Mouse (Mus musculus): ENCODE data around the gene Rwdd2b. TPM values are rescaled to one million over a fixed set of nuclear protein-coding genes. Genes with fewer than 3 reads are reported as not detected.

Gene Rwdd2b
- polyA plus RNA-seq, 1 experiment from 2014 or later = 5.7 TPM

DNA sequence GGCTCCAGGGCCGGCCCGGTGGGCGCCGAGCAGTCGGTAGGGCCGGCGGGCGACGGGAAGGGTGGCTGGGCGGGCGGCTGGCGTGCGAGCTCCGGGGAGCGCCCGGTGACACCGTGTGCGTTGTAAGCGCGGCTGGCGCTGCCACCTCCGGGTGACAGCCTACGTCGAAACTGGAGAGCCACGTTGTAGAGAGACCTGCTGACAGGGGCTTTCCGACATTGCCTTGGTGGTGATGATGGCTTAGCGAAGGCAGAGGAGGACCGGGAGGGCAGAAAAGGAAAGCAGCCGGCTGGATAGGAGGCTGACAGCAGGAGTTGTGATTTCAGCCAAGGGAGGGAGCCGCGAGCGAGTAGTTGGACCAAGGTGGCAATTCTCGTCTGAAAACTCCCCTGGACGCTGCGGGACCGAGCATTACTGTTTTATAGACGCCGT is 14.8 kb upstream of the Rwdd2b start:
- peak; percentile 50 for DNase-seq (ENCODE audit: low spot score)

DNA sequence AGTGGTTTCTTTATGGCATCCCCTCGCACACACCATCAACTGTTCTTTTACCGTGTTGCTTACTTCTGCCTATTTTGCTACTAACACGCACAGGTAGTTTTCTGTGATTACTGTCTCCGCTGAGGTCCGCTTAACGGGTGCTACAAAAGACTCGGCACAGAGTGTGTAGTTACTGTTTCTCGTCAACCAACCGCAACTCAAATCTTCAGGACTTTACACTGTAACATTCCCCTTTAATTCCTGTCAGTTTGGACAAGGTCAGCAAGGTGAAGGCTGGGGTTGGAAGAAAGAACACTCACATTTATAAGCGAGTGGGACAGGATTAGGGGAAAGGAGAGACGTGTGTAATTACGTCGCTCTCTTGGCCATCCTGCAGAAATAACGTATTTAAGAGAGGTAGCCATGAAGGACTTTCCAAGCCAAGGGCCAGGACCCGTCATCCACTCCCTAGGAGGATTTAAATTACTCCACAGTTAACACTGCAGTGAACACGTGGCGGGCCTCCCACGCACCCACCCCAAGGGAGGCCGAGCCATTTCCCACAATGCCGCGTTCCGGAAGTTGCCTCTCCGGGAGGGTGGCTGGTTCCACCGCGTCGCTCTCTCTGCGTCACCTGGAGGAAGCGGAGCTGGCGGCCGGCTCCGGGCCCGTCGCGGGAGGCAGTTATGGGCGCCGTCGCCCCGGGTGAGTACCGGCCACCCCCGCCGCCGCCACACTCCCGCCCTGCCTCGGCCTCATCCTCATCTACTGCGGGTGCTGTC is 14.2 kb upstream of the Rwdd2b start, which contains the start of gene Usp16:
Usp16 (plus strand) TSS at position 285 of the 761 bp plus-strand sequence.
- peak within 1 kb of the TSS; percentile 91 for H3K4me2 ChIP-seq (replicated peaks; ENCODE audit: low read depth, low read length)
- no peaks in the 10 kb centered on the region for H3K36me3 ChIP-seq (ENCODE audit: insufficient read depth, low read length)
- peak; percentile 99 for ATAC-seq
- peak within 1 kb of the TSS; percentile 88 for H3K27ac ChIP-seq (ENCODE audit: low read length)
- TF ChIP-seq EP300 (IDR thresholded peaks at IDR 0.05) (no peak), CTCF (IDR thresholded peaks at IDR 0.05) (no peak)
- peak within 1 kb of the TSS; percentile 91 for H3K4me3 ChIP-seq (ENCODE audit: low read depth, low read length)
- no peaks in the 10 kb centered on the region for H3K27me3 ChIP-seq (replicated peaks; ENCODE audit: insufficient read depth, low read length)
- no peaks in the 10 kb centered on the region for H3K9me3 ChIP-seq (ENCODE audit: low read length)
- DNase-seq (ENCODE audit: low spot score) = peak; percentile 96
- peak within 1 kb of the TSS; percentile 84 for H3K9ac ChIP-seq (replicated peaks; ENCODE audit: low read depth)
- 10% methylated on average over 38 of the region's 45 CpGs for WGBS
- H3K4me1 ChIP-seq (ENCODE audit: insufficient read depth, low read depth, low read length) = peaks cover 5% of the 10 kb centered on the region; the same call in 1 of the 2 replicates

More for the DNA sequence above, 14.8 kb upstream of the Rwdd2b start:
- Histone ChIP-seq H3K9me3 (ENCODE audit: low read length) (no peaks in the 10 kb centered on the region), H3K4me3 (ENCODE audit: low read depth, low read length) (peak overlapping the region; percentile 91), H3K27me3 (replicated peaks; ENCODE audit: insufficient read depth, low read length) (no peaks in the 10 kb centered on the region), H3K4me2 (replicated peaks; ENCODE audit: low read depth, low read length) (peak overlapping the region; percentile 91), H3K27ac (ENCODE audit: low read length) (peak overlapping the region; percentile 88), H3K4me1 (ENCODE audit: insufficient read depth, low read depth, low read length) (peaks cover 5% of the 10 kb centered on the region; the same call in 1 of the 2 replicates), H3K36me3 (ENCODE audit: insufficient read depth, low read length) (no peaks in the 10 kb centered on the region), H3K9ac (replicated peaks; ENCODE audit: low read depth) (peak overlapping the region; percentile 84)
- peak; percentile 75 for ATAC-seq
- no peak for TF ChIP-seq EP300 (IDR thresholded peaks at IDR 0.05)
- TF ChIP-seq CTCF (IDR thresholded peaks at IDR 0.05) = no peak
- WGBS = under 1% methylated on average over 38 of the region's 38 CpGs

DNA sequence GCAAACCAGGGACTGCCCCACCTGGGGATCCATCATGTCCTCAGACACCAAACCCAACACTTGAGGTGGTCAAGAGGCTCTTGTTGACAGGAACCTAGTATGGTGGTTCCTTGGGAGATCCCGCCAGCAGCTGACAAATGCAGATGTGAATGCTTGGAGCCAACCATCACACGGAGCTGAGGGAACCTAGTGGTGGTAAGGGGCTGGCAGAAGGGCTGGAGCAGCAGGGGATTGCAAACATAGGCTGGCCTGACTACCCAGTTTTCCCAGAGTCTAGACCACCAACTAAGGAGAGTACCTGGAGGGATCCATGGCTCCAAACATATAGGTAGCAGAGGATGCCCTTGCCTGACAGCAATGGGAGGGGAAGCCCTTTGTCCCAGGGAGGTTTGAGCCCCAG is 12.9 kb upstream of the Rwdd2b start:
- no peak for ATAC-seq
- Histone ChIP-seq H3K36me3 (ENCODE audit: insufficient read depth, low read length) (no peaks in the 10 kb centered on the region), H3K27ac (ENCODE audit: low read length) (no peak overlapping the region), H3K9me3 (ENCODE audit: low read length) (no peaks in the 10 kb centered on the region), H3K4me2 (replicated peaks; ENCODE audit: low read depth, low read length) (no peak overlapping the region), H3K27me3 (replicated peaks; ENCODE audit: insufficient read depth, low read length) (no peaks in the 10 kb centered on the region), H3K9ac (replicated peaks; ENCODE audit: low read depth) (no peak overlapping the region), H3K4me3 (ENCODE audit: low read depth, low read length) (no peak overlapping the region), H3K4me1 (ENCODE audit: insufficient read depth, low read depth, low read length) (peaks cover 5% of the 10 kb centered on the region; the same call in 1 of the 2 replicates)
- 76% methylated on average over 2 of the region's 2 CpGs for WGBS
- DNase-seq (ENCODE audit: low spot score) = no peak
- no peak for TF ChIP-seq EP300 (IDR thresholded peaks at IDR 0.05)
- no peak for TF ChIP-seq CTCF (IDR thresholded peaks at IDR 0.05)

DNA sequence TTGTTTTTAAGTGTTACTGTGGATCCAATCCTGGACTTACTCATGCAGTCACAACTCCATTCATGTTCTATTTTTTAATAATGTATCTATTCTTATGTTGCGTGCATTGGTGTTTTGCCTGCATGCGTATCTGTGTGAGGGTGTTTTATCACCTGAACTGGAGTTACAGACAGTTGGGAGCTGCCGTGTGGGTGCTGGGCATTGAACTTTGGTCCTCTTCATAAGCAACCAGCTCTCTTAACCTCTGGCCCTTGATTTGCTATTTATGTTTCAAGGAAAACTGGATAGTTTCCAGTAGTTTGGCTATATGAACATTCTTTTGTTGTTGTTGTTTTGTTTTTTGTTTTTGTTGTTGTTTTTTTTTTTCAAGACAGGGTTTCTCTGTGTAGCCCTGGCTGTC is 5.2 kb upstream of the Rwdd2b start:
- no peak for TF ChIP-seq EP300 (IDR thresholded peaks at IDR 0.05)
- TF ChIP-seq CTCF (IDR thresholded peaks at IDR 0.05) = no peak
- DNase-seq (ENCODE audit: low spot score) (no peak), ATAC-seq (no peak)
- no peak overlapping the region for H3K27ac ChIP-seq (ENCODE audit: low read length)
- 92% methylated on average over 3 of the region's 3 CpGs for whole genome bisulfite sequencing
- no peaks in the 10 kb centered on the region for H3K9me3 ChIP-seq (ENCODE audit: low read length)
- no peak overlapping the region for H3K4me2 ChIP-seq (replicated peaks; ENCODE audit: low read depth, low read length)
- H3K27me3 ChIP-seq (replicated peaks; ENCODE audit: insufficient read depth, low read length) = no peaks in the 10 kb centered on the region
- H3K9ac ChIP-seq (replicated peaks; ENCODE audit: low read depth) = no peak overlapping the region
- no peak overlapping the region for H3K4me3 ChIP-seq (ENCODE audit: low read depth, low read length)
- H3K36me3 ChIP-seq (ENCODE audit: insufficient read depth, low read length) = no peaks in the 10 kb centered on the region
- H3K4me1 ChIP-seq (ENCODE audit: insufficient read depth, low read depth, low read length) = peaks cover 12% of the 10 kb centered on the region; the same call in 1 of the 2 replicates

DNA sequence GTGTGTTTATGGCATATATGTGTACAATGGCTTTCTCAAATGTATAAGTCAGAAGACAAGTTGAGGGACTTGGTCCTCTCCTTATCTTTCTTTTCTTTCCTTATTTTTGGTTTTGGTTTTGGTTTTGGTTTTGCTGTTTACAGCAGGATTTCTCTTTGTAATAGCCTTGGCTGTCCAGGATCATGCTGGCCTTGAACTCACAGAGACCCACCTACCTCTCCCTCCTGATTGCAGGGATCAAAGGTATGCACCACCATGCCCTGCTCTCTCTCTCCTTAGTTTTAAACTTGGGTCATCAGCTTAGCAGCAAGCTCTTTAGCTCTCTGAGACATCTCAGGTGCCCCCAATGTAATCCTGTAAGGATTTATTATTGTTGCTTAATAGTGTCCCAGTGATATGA is 4.7 kb upstream of the Rwdd2b start:
- TF ChIP-seq CTCF (IDR thresholded peaks at IDR 0.05) (no peak), EP300 (IDR thresholded peaks at IDR 0.05) (no peak)

DNA sequence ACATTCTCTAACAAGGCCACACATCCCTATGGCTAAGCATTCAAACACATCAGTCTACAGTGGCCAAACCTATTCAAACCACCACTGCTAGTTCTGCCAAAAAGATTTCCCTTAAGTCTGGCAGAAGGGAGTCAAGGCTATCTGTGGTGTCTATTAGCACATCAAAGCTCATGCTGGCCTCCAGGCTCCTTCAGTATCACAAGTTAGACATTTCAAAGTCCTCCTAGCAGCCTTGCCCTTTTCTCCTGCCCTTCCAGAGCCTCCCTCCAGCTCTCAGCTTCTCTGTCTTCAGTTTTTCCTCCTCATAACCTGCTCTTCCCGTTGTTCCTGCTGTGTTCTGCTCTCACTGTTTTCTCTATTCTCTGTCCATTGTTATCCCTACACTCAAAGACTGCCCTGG is 3.7 kb upstream of the Rwdd2b start:
- TF ChIP-seq CTCF (IDR thresholded peaks at IDR 0.05) (no peak), EP300 (IDR thresholded peaks at IDR 0.05) (no peak)
- H3K27me3 ChIP-seq (replicated peaks; ENCODE audit: insufficient read depth, low read length) = no peaks in the 10 kb centered on the region
- WGBS = 29% methylated on average over 1 of the region's 1 CpGs
- ATAC-seq (no peak), DNase-seq (ENCODE audit: low spot score) (no peak)
- no peak overlapping the region for H3K27ac ChIP-seq (ENCODE audit: low read length)
- no peak overlapping the region for H3K4me3 ChIP-seq (ENCODE audit: low read depth, low read length)
- no peaks in the 10 kb centered on the region for H3K36me3 ChIP-seq (ENCODE audit: insufficient read depth, low read length)
- H3K9me3 ChIP-seq (ENCODE audit: low read length) = no peaks in the 10 kb centered on the region
- H3K4me2 ChIP-seq (replicated peaks; ENCODE audit: low read depth, low read length) = no peak overlapping the region
- no peak overlapping the region for H3K9ac ChIP-seq (replicated peaks; ENCODE audit: low read depth)
- peaks cover 16% of the 10 kb centered on the region; the same call in 1 of the 2 replicates for H3K4me1 ChIP-seq (ENCODE audit: insufficient read depth, low read depth, low read length)

More for the DNA sequence above, 4.7 kb upstream of the Rwdd2b start:
- Histone ChIP-seq H3K9me3 (ENCODE audit: low read length) (no peaks in the 10 kb centered on the region), H3K36me3 (ENCODE audit: insufficient read depth, low read length) (no peaks in the 10 kb centered on the region), H3K4me3 (ENCODE audit: low read depth, low read length) (no peak overlapping the region), H3K9ac (replicated peaks; ENCODE audit: low read depth) (no peak overlapping the region), H3K4me1 (ENCODE audit: insufficient read depth, low read depth, low read length) (peaks cover 12% of the 10 kb centered on the region; the same call in 1 of the 2 replicates), H3K4me2 (replicated peaks; ENCODE audit: low read depth, low read length) (no peak overlapping the region), H3K27ac (ENCODE audit: low read length) (no peak overlapping the region), H3K27me3 (replicated peaks; ENCODE audit: insufficient read depth, low read length) (no peaks in the 10 kb centered on the region)
- DNase-seq (ENCODE audit: low spot score) (no peak), ATAC-seq (no peak)
